Mouse (Mus musculus) layer of hippocampus, postnatal 25 days (tissue): ENCODE results near the gene Mus81. TPM values are rescaled to one million over a fixed set of nuclear protein-coding genes. Genes with fewer than 3 reads are reported as not detected.

Source experiments
- DNase-seq, 2 experiments: peaks; one replicate each; pipeline ENCODE4 v3.0.0; 2022; ENCODE audit warnings: mixed read lengths in 2 of 2, low spot score in 1 of 2; ENCODE audit errors: extremely low spot score in 1 of 2
- total RNA-seq, 2 experiments: library from RNA; stranded (reverse); gene quantifications; 2 replicates each; pipeline ENCODE4 v1.2.3; 2021

Mus81 gene
- 10 to 100 TPM; 33.2 to 38.2 TPM for total RNA-seq

DNA sequence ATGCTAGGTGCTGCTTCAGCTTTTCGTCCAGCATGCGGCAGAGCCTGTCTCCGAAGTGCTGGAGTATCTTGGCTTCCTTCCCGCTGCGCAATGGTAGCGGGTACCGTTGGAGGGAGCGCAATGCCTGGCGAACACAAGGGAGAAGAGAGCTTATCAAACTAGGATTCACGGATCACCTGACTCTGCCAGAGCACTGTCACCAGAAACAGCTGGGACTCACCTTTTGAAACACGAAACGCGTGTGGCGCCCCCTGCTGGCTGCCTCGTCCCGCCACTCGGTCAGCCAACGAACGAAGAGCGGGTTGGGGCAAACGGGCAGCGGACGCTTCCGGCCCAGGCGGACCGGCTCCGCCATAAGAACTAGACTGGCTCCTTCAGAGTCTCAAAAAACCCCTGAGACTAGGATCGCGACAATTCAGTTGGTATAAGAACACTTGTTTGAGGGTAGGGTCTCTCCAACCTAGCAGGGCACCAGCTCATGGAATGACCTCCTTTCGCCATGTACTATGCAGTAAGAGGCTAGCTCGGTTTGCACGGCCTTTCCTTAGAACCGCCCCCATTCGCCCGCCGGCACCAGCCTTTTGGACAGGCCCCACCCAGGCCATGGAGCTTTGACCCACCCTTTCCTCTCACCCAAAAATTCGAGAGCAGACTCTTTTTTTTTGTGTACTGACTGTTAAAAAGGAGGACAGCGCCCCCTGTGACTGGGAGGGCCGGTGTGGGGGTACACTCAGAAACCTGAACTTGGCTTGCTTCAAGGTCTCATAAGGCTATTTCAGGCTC lies at the start of gene Mus81:
Mus81 (minus strand) TSS at position 635 of the 783 bp plus-strand sequence.
- DNase-seq, result peak; percentile 92 to 97

- no peak for DNase-seq
Measured at GRCm38 (mm10) chr19:5532520-5532919, 44.3 kb upstream of the Mus81 start.

DNA sequence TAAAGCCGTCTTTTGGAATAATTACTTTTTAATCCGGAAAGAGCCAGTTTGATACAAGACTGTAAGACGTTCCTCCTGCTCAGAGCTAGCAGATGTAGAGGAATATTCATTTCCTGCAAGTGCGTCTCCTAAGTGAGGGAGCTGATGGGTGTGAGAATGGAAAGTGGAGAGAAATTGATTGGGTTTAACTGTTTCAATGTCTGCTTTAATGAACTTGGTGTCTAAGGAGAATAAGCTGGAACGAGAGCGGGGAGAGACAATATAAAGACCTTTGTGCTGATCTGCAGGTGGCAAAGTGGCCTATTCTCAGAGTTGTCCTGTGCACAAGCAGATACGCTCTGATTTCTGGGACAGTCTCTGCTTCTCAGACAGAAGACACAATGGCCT lies 41.9 kb upstream of the Mus81 start:
- DNase-seq, result no peak

GRCm38 (mm10) chr19:5529325-5530137 lies 41.3 kb upstream of the Mus81 start:
- DNase-seq, result peak; percentile 86 to 99

- no peak for DNase-seq
Measured at GRCm38 (mm10) chr19:5525204-5525603, 37.0 kb upstream of the Mus81 start.

DNA sequence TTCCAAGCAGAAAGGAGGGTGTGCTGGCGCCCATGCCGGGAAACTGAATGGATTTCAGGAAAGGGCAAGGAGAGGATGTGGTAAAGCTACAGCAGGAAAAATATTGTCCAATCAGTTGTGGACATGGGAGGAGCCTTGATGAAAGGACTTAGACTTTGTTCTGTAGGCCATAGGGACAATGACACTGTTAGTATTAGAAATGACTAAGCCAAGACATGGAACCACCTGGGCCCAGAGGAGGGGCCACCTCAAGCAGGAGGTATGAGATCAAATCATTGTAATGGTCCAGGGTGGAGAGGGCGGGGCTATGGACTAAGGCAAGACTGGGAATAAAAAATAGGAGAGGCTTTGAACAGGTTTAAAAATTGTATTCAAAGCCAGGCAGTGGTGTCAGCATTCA lies 30.5 kb upstream of the Mus81 start:
- no peak for DNase-seq

DNA sequence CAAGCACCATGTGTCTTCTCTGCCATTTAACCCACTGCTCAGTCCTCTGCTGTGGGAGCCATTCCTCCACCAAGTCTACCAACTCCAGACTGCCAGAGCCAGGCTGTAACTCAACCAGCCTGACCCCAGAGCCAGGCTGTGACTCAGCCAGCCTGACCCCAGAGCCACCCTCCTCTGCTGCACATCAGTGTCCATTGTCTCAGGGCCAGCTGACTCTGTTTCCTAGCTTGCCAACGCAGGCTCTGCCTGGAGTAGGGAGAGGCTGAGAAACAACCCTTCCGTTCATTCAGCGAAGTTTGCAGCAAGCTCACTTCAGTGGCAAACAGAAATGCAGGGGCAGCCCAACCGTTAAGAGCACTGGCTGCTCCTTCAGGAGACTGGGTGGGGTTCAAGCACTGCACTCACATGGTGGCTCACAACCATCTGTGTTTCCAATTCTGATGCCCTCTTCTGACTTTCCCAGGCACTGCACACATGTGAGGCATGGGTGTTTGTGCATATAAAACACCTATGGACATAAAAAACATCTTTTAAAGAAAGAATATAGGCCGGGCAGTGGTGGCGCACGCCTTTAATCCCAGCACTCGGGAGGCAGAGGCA lies 28.8 kb upstream of the Mus81 start:
- DNase-seq, result no peak

DNA sequence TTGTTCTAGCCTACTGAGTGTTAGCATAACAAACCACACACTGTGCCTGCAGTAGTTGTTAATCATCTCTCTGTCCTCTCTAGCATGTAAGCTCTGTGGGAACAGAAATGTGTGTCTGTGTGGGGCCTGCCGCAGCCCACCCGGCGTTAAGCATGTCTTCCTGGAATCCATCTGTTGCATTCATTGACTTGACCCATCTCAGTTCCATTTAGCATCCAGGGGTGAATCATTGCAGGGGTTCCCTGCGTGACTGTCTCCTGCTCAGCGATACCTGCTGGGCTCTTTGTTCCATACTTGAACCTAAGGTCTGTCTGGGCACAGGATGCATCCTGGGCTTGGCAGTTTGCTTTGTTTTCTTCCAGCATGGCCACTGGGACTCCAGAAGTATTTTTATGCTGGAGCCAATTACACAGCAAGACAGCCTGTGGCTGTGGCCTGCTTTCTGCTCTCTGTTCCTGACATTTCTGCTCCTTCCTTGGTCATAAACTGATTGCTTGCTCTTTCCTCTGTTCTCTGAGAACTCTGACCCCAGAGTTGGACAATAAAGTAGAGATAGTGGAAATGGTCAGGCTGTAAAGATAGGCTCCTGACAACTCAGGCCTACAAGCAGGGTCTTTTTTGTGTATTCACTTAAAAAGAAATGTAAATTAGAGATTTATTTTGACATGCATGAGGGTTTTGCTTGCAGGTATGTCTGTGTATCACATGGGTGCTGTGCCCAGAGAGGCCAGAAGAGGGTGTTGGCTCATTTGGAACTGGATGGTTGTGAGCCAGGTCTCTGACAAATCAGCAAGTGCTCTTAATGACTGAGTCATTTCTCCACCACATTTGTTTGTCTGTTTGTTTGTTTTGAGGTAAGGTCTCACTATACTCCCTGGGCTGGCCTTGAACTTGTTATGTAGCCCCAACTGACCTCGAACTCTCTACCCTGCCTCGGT lies 27.9 kb upstream of the Mus81 start:
- DNase-seq, result no peak

- DNase-seq, result no peak
Measured at GRCm38 (mm10) chr19:5513005-5513349, 24.8 kb upstream of the Mus81 start.

DNA sequence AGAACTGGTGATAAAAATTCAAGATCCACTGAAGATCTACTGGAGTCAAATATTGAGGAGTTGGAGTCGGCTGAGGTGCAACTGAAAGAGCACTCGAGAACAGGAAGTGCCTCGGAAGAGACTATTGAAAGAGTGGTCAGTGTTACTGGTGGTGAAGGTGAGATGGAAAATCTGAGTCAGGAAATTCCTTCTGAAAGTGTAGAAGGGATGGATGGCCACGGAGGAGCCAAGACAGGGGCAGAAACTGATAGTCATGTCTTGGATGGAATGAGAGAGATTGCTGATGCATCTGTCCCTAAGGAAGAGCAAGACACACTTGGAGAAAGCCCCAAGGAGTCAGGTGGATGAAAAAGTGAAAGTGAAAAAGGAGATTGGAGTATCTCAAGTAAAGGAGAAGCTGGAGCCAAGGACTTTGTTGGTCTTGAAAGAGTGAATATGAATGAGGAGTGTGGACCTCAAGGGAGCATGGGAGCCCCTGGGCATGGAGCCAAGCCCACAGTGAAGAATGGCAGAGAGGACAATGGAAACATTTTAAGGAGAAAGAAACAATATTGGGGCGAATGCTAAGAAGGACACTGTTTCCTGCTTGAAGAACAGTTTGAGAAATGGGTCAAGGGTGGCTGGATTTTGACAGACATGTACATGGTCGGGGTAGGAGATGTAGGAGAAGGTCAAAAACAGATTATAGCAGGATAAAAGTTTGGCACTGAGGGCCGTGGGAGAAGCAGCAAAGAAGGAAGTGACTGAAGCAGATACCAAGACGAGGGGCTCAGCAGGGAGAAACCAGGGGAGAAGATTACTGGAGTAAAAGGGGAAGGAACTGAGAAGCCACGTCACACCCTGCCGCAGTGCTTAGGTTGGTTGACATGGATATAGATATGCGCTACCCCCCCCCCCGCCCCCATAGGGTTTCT lies 24.1 kb upstream of the Mus81 start:
- DNase-seq, result no peak

DNA sequence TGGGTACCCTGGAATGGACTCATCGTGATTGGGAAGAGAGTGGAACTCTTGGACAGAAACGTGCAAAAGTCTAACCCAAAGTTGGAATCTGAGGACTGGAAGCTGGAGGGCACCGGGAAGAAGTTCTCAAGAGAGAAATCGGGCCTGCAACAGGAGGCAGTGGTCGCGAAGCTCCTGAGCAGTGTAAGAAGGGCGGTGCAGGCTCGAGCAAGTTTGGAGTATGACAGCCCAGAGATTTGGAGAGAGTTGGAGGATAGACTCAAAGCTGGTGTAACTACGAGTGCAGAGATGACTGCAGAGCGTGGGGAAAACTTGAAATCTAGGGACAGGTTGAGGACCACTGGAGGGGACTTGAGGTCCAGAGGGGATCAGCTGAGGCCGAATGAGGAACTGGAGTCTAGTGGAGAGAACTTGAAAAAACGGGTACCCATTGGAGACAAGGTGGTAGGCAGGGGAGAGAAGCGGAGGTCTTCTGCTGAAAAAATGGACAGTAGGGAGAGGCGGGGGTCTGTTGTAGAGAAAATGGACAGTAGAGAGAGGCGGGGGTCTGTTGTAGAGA lies 23.0 kb upstream of the Mus81 start:
- DNase-seq, result no peak

DNA sequence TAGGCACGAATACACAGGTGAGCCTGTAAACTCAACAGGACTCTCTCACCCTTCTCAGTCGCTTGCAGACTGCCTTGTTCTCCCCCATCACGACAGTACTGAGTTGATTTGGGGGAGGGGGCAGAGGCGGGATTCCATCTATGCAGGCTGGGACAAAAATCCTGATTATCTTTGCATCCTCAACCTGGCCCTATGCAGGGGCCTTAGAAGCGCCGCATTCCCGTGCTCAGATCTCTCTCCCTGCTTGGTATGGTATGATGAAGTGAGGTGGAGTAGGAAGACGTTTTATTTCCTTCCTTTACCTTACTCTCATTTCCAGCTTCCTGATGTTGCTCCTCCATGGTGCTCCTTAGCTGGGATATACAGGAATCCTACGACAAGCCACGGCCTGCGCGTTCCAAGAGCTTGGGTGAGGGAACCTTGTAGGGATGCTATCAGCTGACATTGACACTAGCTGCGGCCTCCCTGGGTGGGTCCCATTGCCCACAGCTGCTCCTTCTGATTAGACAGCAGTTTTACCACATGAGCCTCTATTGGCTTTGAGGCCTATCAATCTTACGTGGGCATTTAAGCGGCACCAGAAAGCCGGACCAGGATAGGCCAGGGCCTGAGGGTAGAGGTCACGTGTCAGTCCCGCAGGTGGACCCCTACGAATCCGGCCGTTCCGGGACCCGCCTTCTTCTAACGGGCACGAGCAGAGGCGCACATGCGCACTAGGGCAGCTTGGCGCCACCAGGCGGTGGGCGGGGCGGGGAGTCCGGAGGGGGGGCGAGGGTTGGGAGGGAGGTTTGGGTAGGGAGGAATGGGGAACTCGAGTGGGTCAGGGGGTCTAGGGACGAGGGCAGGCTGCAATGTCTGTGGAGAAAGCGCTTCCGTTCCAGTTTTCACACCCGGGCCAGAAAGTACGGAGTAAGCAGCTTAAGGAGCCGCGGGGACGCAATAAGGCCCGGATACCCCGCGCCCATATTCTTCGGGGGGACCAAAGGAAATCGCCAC lies 22.1 kb upstream of the Mus81 start, which contains the start of gene Snx32:
Snx32 (minus strand) TSS at position 508 of the 996 bp plus-strand sequence.
- peak; percentile 88 to 93 for DNase-seq

GRCm38 (mm10) chr19:5503687-5504086 lies 15.5 kb upstream of the Mus81 start, which contains the start of gene 1700020D05Rik:
TSS of gene 1700020D05Rik (minus strand) at chr19:5503787.
- DNase-seq, result no peak

DNA sequence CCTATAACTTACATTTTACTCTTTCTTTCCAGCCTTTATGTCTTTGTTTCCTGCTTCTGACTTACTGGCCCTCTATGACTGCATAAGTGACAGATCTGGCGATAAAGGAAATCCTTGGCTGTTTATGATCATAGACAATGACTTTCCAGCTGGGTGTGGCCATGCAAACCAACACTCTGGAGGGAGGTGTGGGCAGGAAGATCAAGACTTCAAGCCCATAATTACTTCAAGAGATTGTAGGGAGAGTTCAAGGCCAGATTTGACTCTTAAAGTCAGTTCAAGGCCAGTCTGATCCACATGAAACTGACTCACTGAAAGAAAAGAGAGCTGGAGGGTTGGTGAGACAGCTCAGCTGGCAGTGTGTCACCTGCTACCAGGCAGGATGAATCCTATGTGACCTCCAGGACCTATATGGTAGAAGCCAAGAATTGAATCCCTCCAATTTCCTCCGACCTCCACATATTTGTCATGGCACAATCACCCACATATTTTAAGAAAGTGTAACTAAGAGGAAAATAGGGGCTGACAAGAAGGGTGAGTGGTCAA lies 12.2 kb upstream of the Mus81 start:
- DNase-seq, result no peak

DNA sequence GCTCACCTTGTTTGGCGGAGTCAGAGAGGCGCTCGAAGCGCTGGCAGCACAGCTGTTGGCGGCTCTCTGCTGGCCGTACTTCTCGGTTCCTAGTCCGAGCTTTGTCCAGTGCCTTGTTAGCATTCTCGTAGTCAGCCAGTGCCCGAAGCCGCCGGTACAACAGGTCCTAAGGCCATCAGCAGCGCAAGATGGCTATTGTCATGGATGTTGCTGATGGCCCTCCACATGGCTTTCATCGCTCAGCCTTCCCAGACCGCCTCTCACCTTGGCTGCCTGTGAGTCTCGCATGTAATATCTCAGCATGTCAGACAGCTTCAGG lies 7.8 kb upstream of the Mus81 start:
- peak in 1 of 2 experiments; percentile 6 for DNase-seq

GRCm38 (mm10) chr19:5495353-5496051 lies 7.3 kb upstream of the Mus81 start:
- peak in 1 of 2 experiments; percentile 7 for DNase-seq

DNA sequence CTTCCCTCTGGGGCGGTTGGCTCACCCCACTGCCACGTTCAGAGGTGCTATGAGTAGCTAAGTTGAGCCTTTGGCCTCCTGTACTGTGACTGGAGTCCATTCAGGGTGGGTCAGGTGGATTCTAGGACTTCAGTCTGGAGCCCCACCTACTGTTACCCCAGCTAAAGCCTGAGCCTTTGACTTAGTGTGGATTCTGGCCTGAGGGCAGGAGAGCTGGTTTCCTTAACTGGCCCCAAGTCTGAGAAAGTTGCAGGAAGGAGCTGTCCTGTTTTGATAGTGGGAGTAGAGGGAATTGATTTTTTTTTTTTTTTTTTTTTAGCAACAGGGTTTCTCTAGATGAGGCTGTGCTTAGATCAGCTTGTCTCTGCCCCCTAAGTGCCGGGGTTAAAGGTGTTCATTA lies 6.1 kb upstream of the Mus81 start:
- DNase-seq, result no peak
